Mouse (Mus musculus): ENCODE measurements around the gene Myzap.

DNA sequence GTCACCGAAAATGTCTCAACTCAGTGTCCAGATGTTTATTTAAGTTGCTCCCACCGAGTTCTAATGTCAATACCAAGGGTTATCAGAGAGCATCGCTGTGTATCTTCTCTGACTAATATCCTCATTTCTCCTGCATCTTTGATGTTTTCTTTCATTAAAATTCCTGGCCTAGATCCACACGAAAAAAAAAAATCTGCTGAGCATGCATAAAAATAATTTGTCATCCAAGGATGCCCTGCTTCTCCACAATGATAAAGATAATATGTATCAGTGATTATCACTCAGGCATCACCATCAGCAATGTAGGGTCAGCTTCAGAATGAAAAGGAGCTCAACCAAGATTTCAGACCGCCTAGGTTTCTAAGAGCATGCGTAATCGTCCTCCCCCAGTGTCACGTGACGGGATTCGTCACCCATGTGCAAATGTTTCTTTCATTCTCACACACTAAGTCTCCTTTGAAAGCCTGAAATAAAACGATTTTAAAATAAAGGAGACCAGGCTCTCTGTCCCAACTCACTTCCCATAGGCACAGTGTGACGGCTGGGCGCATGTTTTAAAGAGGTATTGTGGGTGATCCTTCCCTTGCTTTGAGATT is 129.0 kb downstream of the Myzap start:
- TF ChIP-seq CTCF (IDR thresholded peaks at IDR 0.05; ENCODE audit: borderline replicate concordance, insufficient read depth, low read depth, low read length) (no peak), POLR2A (IDR thresholded peaks at IDR 0.05; ENCODE audit: borderline replicate concordance, insufficient read depth, low read length) (no peak)

Measured in cerebellum, adult 2 months (tissue).